Mouse (Mus musculus) lung, postnatal 0 days (tissue): ENCODE results near the gene Preb.

Source experiments
- CTCF ChIP-seq: IDR thresholded peaks from 2 replicates; pipeline ENCODE4 v1.5.1; 2016; ENCODE audit warnings: antibody characterized with exemption, mild to moderate bottlenecking
- EP300 ChIP-seq: IDR thresholded peaks from 2 replicates; pipeline ENCODE4 v1.6.1; 2016; ENCODE audit warnings: antibody characterized with exemption, mild to moderate bottlenecking, control low read depth

DNA sequence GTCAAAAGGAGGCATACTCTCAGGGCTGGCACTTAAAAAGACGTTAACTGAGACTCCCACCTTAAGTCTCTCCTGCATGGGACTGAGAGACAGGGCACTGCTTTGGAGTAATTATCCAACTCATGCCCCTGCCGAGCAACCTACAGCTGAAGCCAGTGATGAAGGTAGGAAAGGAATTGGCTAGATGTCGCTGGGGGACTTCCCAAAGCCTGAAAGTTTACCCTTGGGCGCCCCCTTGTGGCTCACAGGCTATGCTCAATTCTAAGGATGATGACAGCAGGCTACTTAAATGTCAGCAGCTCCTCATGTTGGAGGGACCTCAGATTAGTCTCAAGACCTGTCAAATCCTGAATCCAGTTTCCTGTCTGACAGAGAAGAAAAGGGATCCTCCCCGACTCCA, 44.0 kb upstream of the Preb start:
- TF ChIP-seq EP300 (no peak), CTCF (peak; percentile 92)
